Mouse (Mus musculus): ENCODE measurements around the gene Intu.

DNA sequence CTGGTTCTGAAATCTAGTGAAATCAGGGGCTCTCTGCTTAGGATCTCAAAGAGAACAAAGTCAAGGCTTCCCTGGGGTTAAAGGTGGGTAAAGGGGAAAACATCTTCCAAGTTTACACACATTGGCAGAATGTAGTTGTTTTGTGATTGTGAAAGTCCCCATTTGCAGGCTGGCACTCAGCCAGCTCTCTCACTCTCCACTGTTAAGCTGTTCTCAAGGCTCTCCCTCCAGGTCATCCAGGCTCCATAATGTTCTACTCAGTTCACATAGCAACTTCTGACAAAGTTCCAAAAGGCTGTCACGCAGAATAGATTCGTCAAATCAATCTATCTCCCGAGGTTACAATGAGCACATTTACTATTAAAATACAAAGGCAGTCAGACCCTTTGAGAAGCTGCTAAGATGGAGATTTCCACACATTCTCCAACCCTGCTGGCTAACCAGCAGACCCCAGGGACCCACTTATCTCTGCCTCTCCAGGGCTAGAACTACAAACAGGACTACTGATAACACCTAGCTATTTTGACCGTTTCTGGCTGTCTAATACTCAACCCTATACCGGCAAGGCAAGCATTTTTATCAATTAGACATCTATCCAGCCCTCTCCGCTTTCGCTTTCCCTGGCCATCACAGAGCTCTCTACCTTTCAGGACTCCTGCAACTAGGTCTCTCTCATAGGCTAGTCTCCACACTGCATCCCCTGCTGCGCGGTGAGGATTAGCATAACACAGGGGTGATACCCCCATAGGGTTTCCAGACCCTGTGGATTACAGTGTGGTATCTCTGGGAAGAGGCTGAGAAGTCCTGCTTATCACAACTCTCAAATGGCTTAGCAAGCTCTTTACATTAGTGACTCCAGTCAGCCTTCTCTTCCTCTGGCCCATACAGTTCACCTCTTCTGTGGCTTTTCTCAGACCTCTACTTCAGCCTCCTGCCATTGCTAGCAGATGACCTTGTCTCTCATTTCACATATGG is 2.8 kb upstream of the Intu start:
- TF ChIP-seq POLR2A (IDR thresholded peaks at IDR 0.05; ENCODE audit: control insufficient read depth, low read depth, low read length) = no peak
- no peak for TF ChIP-seq CTCF (IDR thresholded peaks at IDR 0.05; ENCODE audit: control insufficient read depth, insufficient read depth, insufficient replicate concordance, low read depth, low read length)

Measured in testis, adult 2 months (tissue).